Mouse (Mus musculus) ES-E14 (cell line): ENCODE results near the gene Gm12845. TPM values are rescaled to one million over a fixed set of nuclear protein-coding genes. Genes with fewer than 3 reads are reported as not detected.

ENCODE experiments used
- DNase-seq: peaks from one replicate; pipeline ENCODE4 v3.0.0-alpha.2; 2013; ENCODE audit warnings: low read depth, low spot score
- H3K27ac ChIP-seq: 2 replicates; pipeline ENCODE4 v1.5.1; 2012; ENCODE audit warnings: low read depth, mild to moderate bottlenecking, low read length, moderate library complexity, mixed read lengths; ENCODE audit not compliant: poor library complexity, insufficient read depth, severe bottlenecking
- H3K36me3 ChIP-seq: 2 replicates; pipeline ENCODE4 v1.6.1; 2012; ENCODE audit warnings: mild to moderate bottlenecking, low read length, moderate library complexity, mixed read lengths; ENCODE audit not compliant: control insufficient read depth, poor library complexity, insufficient read depth, severe bottlenecking
- H3K4me1 ChIP-seq, 2 experiments: fragments of 150-350 bp in 1 of 2; sonication (generic) in 1 of 2; 2 replicates each; pipeline ENCODE4 v1.6.1; 2012; ENCODE audit warnings: low read length in 2 of 2, mild to moderate bottlenecking in 1 of 2, mixed read lengths in 1 of 2; ENCODE audit not compliant: control insufficient read depth in 2 of 2, insufficient read depth in 2 of 2, poor library complexity in 1 of 2
- H3K4me3 ChIP-seq, 2 experiments: fragments of 150-350 bp in 1 of 2; sonication (generic) in 1 of 2; 2 replicates each; pipeline ENCODE4 v1.5.1; 2012; ENCODE audit warnings: low read length in 2 of 2, low read depth in 1 of 2, mild to moderate bottlenecking in 1 of 2, mixed read lengths in 1 of 2; ENCODE audit not compliant: insufficient read depth in 1 of 2, poor library complexity in 1 of 2, severe bottlenecking in 1 of 2
- H3K9ac ChIP-seq: 2 replicates; pipeline ENCODE4 v1.6.1; 2012; ENCODE audit warnings: low read depth, mild to moderate bottlenecking, low read length, mixed read lengths; ENCODE audit not compliant: poor library complexity, insufficient read depth, severe bottlenecking
- H3K9me3 ChIP-seq: fragments of 150-350 bp; sonication (generic); 2 replicates; pipeline ENCODE4 v1.6.1; 2012; ENCODE audit warnings: low read depth, mild to moderate bottlenecking, low read length; ENCODE audit not compliant: control insufficient read depth, insufficient read depth
- CHD2 ChIP-seq: IDR thresholded peaks from 2 replicates; pipeline ENCODE4 v1.6.1; 2014; ENCODE audit warnings: mild to moderate bottlenecking, low read depth, low read length, inconsistent platforms
- HCFC1 ChIP-seq: IDR thresholded peaks from 2 replicates; pipeline ENCODE4 v1.6.1; 2012; ENCODE audit warnings: low read length, inconsistent platforms, borderline replicate concordance; ENCODE audit not compliant: insufficient read depth
- MAFK ChIP-seq: IDR thresholded peaks from 2 replicates; pipeline ENCODE4 v1.6.1; 2014; ENCODE audit warnings: mild to moderate bottlenecking, low read depth, low read length, inconsistent platforms; ENCODE audit not compliant: insufficient read depth
- ZC3H11A ChIP-seq: IDR thresholded peaks from 2 replicates; pipeline ENCODE4 v1.6.1; 2012; ENCODE audit warnings: low read depth, mild to moderate bottlenecking, inconsistent platforms, low read length, borderline replicate concordance
- ZNF384 ChIP-seq: IDR thresholded peaks from 2 replicates; pipeline ENCODE4 v1.6.1; 2012; ENCODE audit warnings: low read depth, low read length, inconsistent platforms
- in situ Hi-C, 2 experiments: fragments of 600-800 bp; cut with MboI; formaldehyde crosslinking; loops; one replicate each; pipeline ENCODE4 v1.15.1; 2025; ENCODE audit warnings: low sequenced_read_pairs in 2 of 2, inconsistent platforms in 1 of 2; ENCODE audit not compliant: unreplicated experiment in 2 of 2
- total RNA-seq: library from RNA; depleted of rRNA; stranded (reverse); fragments of 300-350 nt; gene quantifications from 2 replicates; pipeline ENCODE4 v1.2.3, GENCODE M21; 2012; rRNA removed

The Gm12845 gene
- total RNA-seq: not detected in 2 replicates

DNA sequence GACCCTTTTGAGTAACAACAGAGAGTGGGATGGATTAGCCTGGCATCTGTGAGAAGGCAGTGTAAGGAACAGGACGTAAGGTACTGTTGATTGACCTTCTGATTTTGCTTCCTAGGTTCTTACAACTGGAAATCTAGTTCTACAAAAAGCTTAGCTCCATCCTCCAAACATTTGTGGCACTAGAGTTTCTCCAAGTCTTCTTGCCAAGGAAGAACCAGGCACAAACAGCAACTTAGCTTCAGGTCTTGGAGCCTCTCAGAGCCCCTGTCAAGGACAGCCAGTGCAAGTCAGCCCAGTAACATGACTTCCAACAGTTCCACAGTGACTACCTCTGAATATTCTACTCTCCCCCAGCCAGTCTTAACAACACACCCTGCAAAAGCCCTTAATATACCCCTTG, at the start of gene Gm12845:
Gm12845 (plus strand) TSS at position 301 of the 400 bp plus-strand sequence.
- Histone ChIP-seq H3K4me3 (no peak within 1 kb of the TSS), H3K4me1 (no peaks in the 10 kb centered on the region), H3K27ac (no peak within 1 kb of the TSS), H3K36me3 (no peaks in the 10 kb centered on the region), H3K9ac (no peak within 1 kb of the TSS), H3K9me3 (no peaks in the 10 kb centered on the region)
- DNase-seq: no peak
- in situ Hi-C loops: no loop called here
- TF ChIP-seq CHD2 (no peak), ZNF384 (no peak), MAFK (no peak), ZC3H11A (no peak), HCFC1 (no peak)

DNA sequence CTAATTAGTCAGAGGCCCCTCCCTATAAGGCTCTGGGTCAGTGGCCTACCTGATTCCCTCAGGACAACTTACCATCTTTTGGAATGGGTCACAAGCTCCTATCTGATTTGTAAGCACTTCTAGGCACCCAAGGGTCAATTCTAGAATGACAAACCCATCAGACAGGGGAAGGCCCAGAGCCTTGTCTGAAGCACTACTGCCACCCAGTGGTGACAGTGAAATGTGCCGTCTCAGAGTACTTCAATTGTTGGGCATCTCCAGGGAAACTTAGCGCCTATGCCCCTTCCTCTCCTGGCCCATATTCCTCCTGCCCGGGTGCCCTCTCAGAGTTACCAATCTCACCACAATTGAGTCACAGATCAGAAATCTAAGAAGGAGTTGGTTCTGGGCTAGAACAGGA, 47.3 kb upstream of the Gm12845 start:
- DNase-seq: peak; percentile 65
- H3K4me1 ChIP-seq: peaks cover 0 to 3% of the 10 kb centered on the region in 2 experiments; a peak in 1 of 4 replicates
- peaks cover 48% of the 10 kb centered on the region for H3K36me3 ChIP-seq
- no peaks in the 10 kb centered on the region for H3K9me3 ChIP-seq
- H3K4me3 ChIP-seq: no peak overlapping the region
- TF ChIP-seq CHD2: no peak
- peak; percentile 83 for TF ChIP-seq ZC3H11A
- in situ Hi-C loops: no loop called here
- H3K9ac ChIP-seq: no peak overlapping the region
- no peak overlapping the region for H3K27ac ChIP-seq

DNA sequence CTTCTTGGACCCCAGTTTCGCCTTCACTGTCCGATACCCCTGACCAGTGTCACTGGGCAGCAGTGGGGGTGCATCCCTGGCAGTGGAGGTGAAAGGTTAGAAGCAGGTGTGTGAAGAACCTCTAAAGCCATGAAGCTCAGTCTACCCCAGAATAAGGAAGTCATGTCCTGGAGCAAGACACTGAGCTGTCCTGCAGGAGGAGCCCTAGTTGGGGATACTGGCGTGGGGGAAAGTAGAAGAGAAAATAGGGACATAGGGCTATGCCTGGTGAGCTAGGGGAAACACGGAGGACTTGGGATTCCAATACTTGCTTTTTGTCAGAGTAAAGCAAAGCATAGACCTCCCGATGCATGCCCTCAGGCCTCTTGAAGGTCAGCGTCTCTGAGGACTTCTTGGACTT, 43.2 kb upstream of the Gm12845 start:
- in situ Hi-C loops: no loop called here
- Histone ChIP-seq H3K4me1 (no peaks in the 10 kb centered on the region), H3K4me3 (peak overlapping the region in 1 of 2 experiments; percentile 90; a peak in 1 of 4 replicates), H3K27ac (no peak overlapping the region), H3K9ac (peak overlapping the region; percentile 82; the same call in 1 of the 2 replicates), H3K36me3 (peaks cover 20% of the 10 kb centered on the region), H3K9me3 (no peaks in the 10 kb centered on the region)
- no peak for DNase-seq
- TF ChIP-seq MAFK: no peak
- TF ChIP-seq ZC3H11A: no peak
- no peak for TF ChIP-seq ZNF384
- no peak for TF ChIP-seq HCFC1
- TF ChIP-seq CHD2: no peak

DNA sequence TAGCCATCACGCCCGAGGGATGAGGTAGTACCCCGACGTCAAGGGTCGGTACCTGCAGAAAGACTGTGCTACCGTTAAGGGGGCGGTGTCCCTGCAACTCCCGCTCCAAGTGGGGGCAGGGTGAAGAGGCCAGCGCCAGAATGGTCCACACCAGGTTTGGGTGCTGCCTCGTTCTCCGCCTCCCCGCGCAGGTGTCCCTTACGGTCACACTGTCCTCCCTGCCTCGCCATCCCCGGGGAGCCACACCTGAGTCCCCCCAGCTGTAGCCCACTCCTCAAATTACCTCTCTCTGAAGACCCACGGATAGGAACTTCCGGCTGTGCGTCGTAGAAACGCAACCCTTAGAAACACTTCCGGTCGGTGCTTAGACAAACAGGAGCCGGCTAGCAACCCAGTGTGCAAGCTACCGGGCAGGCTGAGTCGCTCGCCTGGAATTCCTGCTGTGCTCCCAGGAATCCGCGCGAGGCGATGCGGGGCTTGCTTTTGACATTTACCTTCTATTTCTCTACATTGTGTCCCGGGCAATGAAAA, 42.2 kb upstream of the Gm12845 start, which contains the start of gene Dmap1:
Dmap1 (minus strand) TSS at position 343 of the 531 bp plus-strand sequence.
- peak; percentile 81 for DNase-seq
- in situ Hi-C loops: no loop called here
- TF ChIP-seq CHD2: peak; percentile 76
- peak; percentile 86 for TF ChIP-seq HCFC1
- no peak for TF ChIP-seq MAFK
- TF ChIP-seq ZNF384: no peak
- TF ChIP-seq ZC3H11A: 0 out of 2 replicates have a peak, but pooled peaks have one; percentile 15
- H3K36me3 ChIP-seq: peaks cover 11% of the 10 kb centered on the region; the same call in 1 of the 2 replicates
- H3K4me3 ChIP-seq: peak within 1 kb of the TSS; percentile 80 to 90
- H3K9me3 ChIP-seq: no peaks in the 10 kb centered on the region
- no peaks in the 10 kb centered on the region for H3K4me1 ChIP-seq
- peak within 1 kb of the TSS; percentile 82 for H3K9ac ChIP-seq
- H3K27ac ChIP-seq: no peak within 1 kb of the TSS

DNA sequence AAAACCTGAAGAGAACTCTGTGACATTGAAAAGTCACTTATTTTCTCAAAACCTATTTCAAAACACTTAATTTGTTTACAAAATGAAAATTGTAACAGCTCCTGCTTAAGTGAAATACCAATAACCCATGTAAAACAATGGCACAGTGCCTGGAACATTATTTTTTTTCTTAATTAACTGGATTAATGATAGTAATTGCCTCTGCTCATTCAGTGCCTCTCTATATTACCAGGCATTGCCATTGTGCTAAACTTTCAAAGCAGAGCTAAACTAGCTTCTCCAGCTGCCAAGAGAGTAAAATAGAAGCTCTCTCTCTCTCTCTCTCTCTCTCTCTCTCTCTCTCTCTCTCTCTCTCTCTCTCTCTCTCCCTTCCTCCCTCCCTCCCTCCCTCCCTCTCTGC, 41.7 kb upstream of the Gm12845 start:
- in situ Hi-C loops: no loop called here
- H3K9me3 ChIP-seq: no peaks in the 10 kb centered on the region
- no peak overlapping the region for H3K27ac ChIP-seq
- H3K9ac ChIP-seq: no peak overlapping the region
- DNase-seq: no peak
- TF ChIP-seq HCFC1 (no peak), ZC3H11A (no peak), ZNF384 (no peak), MAFK (no peak), CHD2 (no peak)
- H3K36me3 ChIP-seq: peaks cover 7% of the 10 kb centered on the region; the same call in 1 of the 2 replicates
- H3K4me3 ChIP-seq: peak overlapping the region in 1 of 2 experiments; percentile 90; a peak in 2 of 4 replicates
- no peaks in the 10 kb centered on the region for H3K4me1 ChIP-seq
